Mouse (Mus musculus) A20 (cell line): ENCODE measurements around the gene Bcl2a1c.
"Not testable (repeated sequence)": the region's sequence is repeated elsewhere in the genome, so short reads cannot be mapped to it uniquely, and the experiment has no call there.

ENCODE experiments used
- DNase-seq: peaks from one replicate; pipeline ENCODE4 v3.0.0-alpha.2; 2011; ENCODE audit warnings: low read depth, low spot score

Bcl2a1c gene

GRCm38 (mm10) chr9:114329855-114330254, at the start of gene Bcl2a1c:
TSS of gene Bcl2a1c (plus strand) at chr9:114330135.
- DNase-seq, result peak; percentile 3

- DNase-seq, result not testable (repeated sequence)
Observed at GRCm38 (mm10) chr9:114305957-114306356, 24.0 kb upstream of the Bcl2a1c start.

- DNase-seq, result not testable (repeated sequence)
Observed at GRCm38 (mm10) chr9:114311752-114312151, 18.2 kb upstream of the Bcl2a1c start.

GRCm38 (mm10) chr9:114318021-114318420, 11.9 kb upstream of the Bcl2a1c start:
- DNase-seq, result peak; percentile 48

GRCm38 (mm10) chr9:114326011-114326748, 3.8 kb upstream of the Bcl2a1c start:
- DNase-seq, result peak; percentile 2

GRCm38 (mm10) chr9:114328332-114328731, 1.6 kb upstream of the Bcl2a1c start:
- not testable (repeated sequence) for DNase-seq

GRCm38 (mm10) chr9:114367783-114368470, 38.0 kb downstream of the Bcl2a1c start:
- DNase-seq, result no peak

- no peak for DNase-seq
Observed at GRCm38 (mm10) chr9:114368471-114368858, 38.5 kb downstream of the Bcl2a1c start.

GRCm38 (mm10) chr9:114369389-114369788, 39.5 kb downstream of the Bcl2a1c start:
- not testable (repeated sequence) for DNase-seq

GRCm38 (mm10) chr9:114371717-114372116, 41.8 kb downstream of the Bcl2a1c start:
- DNase-seq, result peak; percentile 30

GRCm38 (mm10) chr9:114375276-114375962, 45.5 kb downstream of the Bcl2a1c start:
- no peak for DNase-seq

- no peak for DNase-seq
Observed at GRCm38 (mm10) chr9:114377168-114377567, 47.2 kb downstream of the Bcl2a1c start.

GRCm38 (mm10) chr9:114379871-114380270, 49.9 kb downstream of the Bcl2a1c start:
- no peak for DNase-seq
